Mouse (Mus musculus) CH12.LX (cell line): ENCODE results near the gene Nat8.
"Not testable (repeated sequence)": the region's sequence is repeated elsewhere in the genome, so short reads cannot be mapped to it uniquely, and the experiment has no call there.

Source experiments
- MEF2A ChIP-seq: IDR thresholded peaks from 2 replicates; pipeline ENCODE4 v1.6.1; 2014; ENCODE audit warnings: low read depth, mild to moderate bottlenecking, inconsistent platforms, low read length, improper control_type of control experiment, borderline replicate concordance
- POLR2A ChIP-seq: IDR thresholded peaks from 2 replicates; pipeline ENCODE4 v1.6.1; 2011; ENCODE audit warnings: low read depth, mild to moderate bottlenecking, improper control_type of control experiment, low read length
- USF1 ChIP-seq: IDR thresholded peaks from 2 replicates; pipeline ENCODE4 v1.6.1; 2014; ENCODE audit warnings: low read depth, mild to moderate bottlenecking, inconsistent platforms, low read length, improper control_type of control experiment

DNA sequence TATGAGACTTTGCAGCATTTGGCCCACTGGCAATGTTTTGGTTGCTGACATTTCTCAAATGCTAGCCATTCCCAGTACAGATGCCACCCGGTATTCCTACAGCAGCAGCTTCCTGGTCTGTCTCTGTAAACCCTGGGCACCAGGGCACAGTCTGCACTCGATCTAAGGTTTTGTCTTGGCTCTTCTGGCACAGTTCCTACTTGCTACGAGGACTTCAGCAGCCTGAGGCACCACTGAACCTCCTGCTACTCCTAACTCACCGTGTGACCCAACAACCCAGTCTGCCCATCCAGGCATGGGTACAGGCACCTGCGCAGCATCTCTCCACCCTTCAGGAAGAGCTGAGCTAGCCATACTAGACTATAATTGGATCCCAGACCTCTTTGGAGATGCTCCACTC lies 4.2 kb upstream of the Nat8 start:
- not testable (repeated sequence) for TF ChIP-seq POLR2A, MEF2A, USF1
